ENCODE assay signal across 11 mouse cellular contexts in the genomic region with DNA sequence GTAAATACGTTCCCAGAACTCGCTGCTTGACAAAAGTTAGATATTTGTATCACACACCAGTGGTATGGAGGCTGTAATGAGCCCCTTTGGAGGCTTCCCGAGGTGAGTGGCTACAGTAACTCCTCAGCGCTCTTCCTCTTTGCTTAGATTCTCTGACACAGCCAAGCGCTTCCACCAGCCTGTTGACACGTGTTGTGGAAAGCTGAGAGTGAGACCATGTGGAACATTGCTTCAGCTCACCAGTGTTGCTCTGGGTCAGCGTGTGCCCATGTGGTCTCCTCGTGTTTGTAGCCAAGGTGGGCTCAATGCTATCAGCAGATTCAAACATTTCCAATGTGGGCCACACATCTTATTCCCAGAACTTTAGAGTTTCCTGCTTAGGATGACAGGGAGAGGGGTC. TPM values are rescaled to one million over a fixed set of nuclear protein-coding genes. Genes with fewer than 3 reads are reported as not detected.
A peak's percentile ranks its signal among the peaks of the same experiment; 100 is the strongest.
DNase-seq lines count a peak whose midpoint lies in the region; ATAC-seq lines count a peak whose summit lies in the region.
"Had no signal": no experiment of that assay in that cellular context is flagged by ENCODE, and none has a peak within 500 bp of the region (broad histone marks: within the 10 kb centered on the region; RNA-seq: fewer than 3 reads in every experiment).

No protein-coding gene starts in this region.

- WGBS in embryonic facial prominence, embryonic 14.5 days, result 66% methylated on average over 8 of the region's 8 CpGs
- WGBS in midbrain, embryonic 16.5 days, result 71% methylated on average over 8 of the region's 8 CpGs

- H3K9me3 ChIP-seq in embryonic facial prominence, embryonic 14.5 days (ENCODE audit: control insufficient read depth, low read length), result no peaks in the 10 kb centered on the region
- H3K9me3 ChIP-seq in midbrain, embryonic 16.5 days (replicated peaks; ENCODE audit: control insufficient read depth, low read length, poor library complexity, severe bottlenecking), result no peaks in the 10 kb centered on the region
- H3K9me3 ChIP-seq: G1E had no signal

- intact Hi-C loops in heart, postnatal 36 days (cut with DNase I), result loop anchor here (2.0 to 10.0 kb wide), 2 partner anchors 18 to 244 kb away; a partner anchor contains a TSS

- no peak overlapping the region for H3K27ac ChIP-seq in embryonic facial prominence, embryonic 14.5 days (replicated peaks; ENCODE audit: low read depth, low read length)
- no peak overlapping the region for H3K27ac ChIP-seq in midbrain, embryonic 16.5 days (ENCODE audit: low read length)

- peaks cover 40% of the 10 kb centered on the region for H3K4me1 ChIP-seq in embryonic facial prominence, embryonic 14.5 days (ENCODE audit: control insufficient read depth, insufficient read depth, low read length)
- peaks cover 38% of the 10 kb centered on the region for H3K4me1 ChIP-seq in midbrain, embryonic 16.5 days (ENCODE audit: control insufficient read depth, insufficient read depth, low read length)

- no peak for ATAC-seq in embryonic facial prominence, embryonic 14.5 days (ENCODE audit: low read depth)
- no peak for ATAC-seq in midbrain, embryonic 16.5 days
- no peak for ATAC-seq in erythroid progenitor cell, adult 5-6 weeks (replicated peaks; ENCODE audit: low FRiP score, poor library complexity, severe bottlenecking)

- DNase-seq in kidney, adult 11 months, result peak; percentile 34
- no peak for DNase-seq in kidney, adult 18-20 months
- DNase-seq in embryonic facial prominence, embryonic 14.5 days (ENCODE audit: low spot score), result no peak
- peak; percentile 2 to 11 for DNase-seq in heart, postnatal 36 days
- DNase-seq in right cerebral cortex, postnatal 4 days, result no peak
- DNase-seq: adrenal gland, adult 2 months; cerebellum, postnatal 14 days; gastrocnemius, postnatal 10 days had no signal

- H3K4me2 ChIP-seq in embryonic facial prominence, embryonic 14.5 days (ENCODE audit: low read depth, low read length), result peak overlapping the region; percentile 40
- peak overlapping the region; percentile 52 for H3K4me2 ChIP-seq in midbrain, embryonic 16.5 days (ENCODE audit: low read length)

- no peaks in the 10 kb centered on the region for H3K27me3 ChIP-seq in embryonic facial prominence, embryonic 14.5 days (replicated peaks; ENCODE audit: control insufficient read depth, insufficient read depth, low read length)
- H3K27me3 ChIP-seq in midbrain, embryonic 16.5 days (ENCODE audit: control insufficient read depth, insufficient read depth, low read depth, low read length), result no peaks in the 10 kb centered on the region

- no peak overlapping the region; the same call in 1 of the 2 replicates for H3K4me3 ChIP-seq in embryonic facial prominence, embryonic 14.5 days (ENCODE audit: low read depth, low read length)
- peak overlapping the region; percentile 15 for H3K4me3 ChIP-seq in midbrain, embryonic 16.5 days (ENCODE audit: low read depth, low read length)

- H3K36me3 ChIP-seq in embryonic facial prominence, embryonic 14.5 days (ENCODE audit: control insufficient read depth, insufficient read depth, low read length), result no peaks in the 10 kb centered on the region; the same call in 1 of the 2 replicates
- no peaks in the 10 kb centered on the region for H3K36me3 ChIP-seq in midbrain, embryonic 16.5 days (ENCODE audit: control insufficient read depth, insufficient read depth, low read length)

- H3K9ac ChIP-seq in embryonic facial prominence, embryonic 14.5 days (ENCODE audit: low read depth, low read length), result no peak overlapping the region
- 0 out of 2 replicates have a peak overlapping the region, but pooled peaks have one; percentile 2 for H3K9ac ChIP-seq in midbrain, embryonic 16.5 days (ENCODE audit: low read depth, low read length)

RNA-seq across cellular contexts. Expression of a gene that starts 5.0 kb away (rescaled TPM):
- polyA plus RNA-seq in embryonic facial prominence, embryonic 14.5 days (2014; fragmentation: Nextera tagmentation; extraction: Ambion mirVana), result 10.5 and 11.1 TPM in 2 replicates
- 1 to 10 TPM; 5.7 to 6.5 TPM for total RNA-seq in heart, postnatal 36 days (2021)
- 32.1 and 34.7 TPM in 2 replicates for polyA plus RNA-seq in midbrain, embryonic 16.5 days (2015; fragmentation: Nextera tagmentation; extraction: Ambion mirVana)
- total RNA-seq in erythroid progenitor cell, adult 5-6 weeks (2015; ENCODE audit: low replicate concordance), result not detected in 2 replicates
- total RNA-seq in erythroid progenitor cell, adult 5-6 weeks (2017; ENCODE audit: low replicate concordance), result 2.8 TPM in 1 of 2 replicates, not detected in the other

Comparison
In these comparisons a context has a peak if more than half of its experiments do, and no peak if none do; other contexts are left out.
1. DNase-seq: peak in kidney, adult 11 months (single experiment) and heart, postnatal 36 days (2 of 2); none in kidney, adult 18-20 months (single experiment), embryonic facial prominence, embryonic 14.5 days (single experiment) and right cerebral cortex, postnatal 4 days (single experiment).